Mouse (Mus musculus): Measurements from ENCODE around the gene Pard6b. TPM values are rescaled to one million over a fixed set of nuclear protein-coding genes. Genes with fewer than 3 reads are reported as not detected.

Pard6b gene
- polyA plus RNA-seq, 1 experiment from 2014 or later, result 7.1 TPM

- no peaks in the 10 kb centered on the region for H3K36me3 ChIP-seq (ENCODE audit: control insufficient read depth, insufficient read depth, low read length)
- H3K4me2 ChIP-seq (replicated peaks; ENCODE audit: low read depth, low read length), result no peak overlapping the region
- no peak overlapping the region for H3K27ac ChIP-seq (ENCODE audit: low read depth, low read length)
- no peaks in the 10 kb centered on the region for H3K27me3 ChIP-seq (ENCODE audit: control insufficient read depth, insufficient read depth, low read length)
- no peak for ATAC-seq (ENCODE audit: low FRiP score)
- no peak overlapping the region for H3K4me3 ChIP-seq (ENCODE audit: low read depth, low read length)
- DNase-seq (ENCODE audit: low spot score), result no peak
- no peaks in the 10 kb centered on the region for H3K9me3 ChIP-seq (ENCODE audit: control insufficient read depth, low read length)
- WGBS, result 13% methylated on average over 10 of the region's 12 CpGs
- H3K4me1 ChIP-seq (replicated peaks; ENCODE audit: control insufficient read depth, insufficient read depth, low read length), result no peaks in the 10 kb centered on the region
- H3K9ac ChIP-seq (ENCODE audit: low read depth, low read length), result no peak overlapping the region
These were observed 8.2 kb upstream of the Pard6b start for GRCm38 (mm10) chr2:168072436-168073131.

GRCm38 (mm10) chr2:168073722-168074121, 7.1 kb upstream of the Pard6b start:
- H3K9ac ChIP-seq (ENCODE audit: low read depth, low read length), result no peak overlapping the region
- H3K9me3 ChIP-seq (ENCODE audit: control insufficient read depth, low read length), result no peaks in the 10 kb centered on the region
- H3K27ac ChIP-seq (ENCODE audit: low read depth, low read length), result no peak overlapping the region
- no peaks in the 10 kb centered on the region for H3K27me3 ChIP-seq (ENCODE audit: control insufficient read depth, insufficient read depth, low read length)
- no peak for ATAC-seq (ENCODE audit: low FRiP score)
- no peak overlapping the region for H3K4me2 ChIP-seq (replicated peaks; ENCODE audit: low read depth, low read length)
- H3K36me3 ChIP-seq (ENCODE audit: control insufficient read depth, insufficient read depth, low read length), result no peaks in the 10 kb centered on the region
- H3K4me3 ChIP-seq (ENCODE audit: low read depth, low read length), result no peak overlapping the region
- WGBS, result 67% methylated on average over 5 of the region's 5 CpGs
- no peak for DNase-seq (ENCODE audit: low spot score)
- H3K4me1 ChIP-seq (replicated peaks; ENCODE audit: control insufficient read depth, insufficient read depth, low read length), result no peaks in the 10 kb centered on the region

GRCm38 (mm10) chr2:168074457-168074856, 6.3 kb upstream of the Pard6b start:
- H3K9ac ChIP-seq (ENCODE audit: low read depth, low read length), result no peak overlapping the region
- no peak overlapping the region for H3K4me3 ChIP-seq (ENCODE audit: low read depth, low read length)
- DNase-seq (ENCODE audit: low spot score) (no peak), ATAC-seq (ENCODE audit: low FRiP score) (no peak)
- no peak overlapping the region for H3K27ac ChIP-seq (ENCODE audit: low read depth, low read length)
- WGBS, result 65% methylated on average over 3 of the region's 3 CpGs
- no peaks in the 10 kb centered on the region for H3K9me3 ChIP-seq (ENCODE audit: control insufficient read depth, low read length)
- no peaks in the 10 kb centered on the region for H3K36me3 ChIP-seq (ENCODE audit: control insufficient read depth, insufficient read depth, low read length)
- H3K4me1 ChIP-seq (replicated peaks; ENCODE audit: control insufficient read depth, insufficient read depth, low read length), result no peaks in the 10 kb centered on the region
- H3K27me3 ChIP-seq (ENCODE audit: control insufficient read depth, insufficient read depth, low read length), result no peaks in the 10 kb centered on the region
- H3K4me2 ChIP-seq (replicated peaks; ENCODE audit: low read depth, low read length), result no peak overlapping the region

- H3K9me3 ChIP-seq (ENCODE audit: control insufficient read depth, low read length), result no peaks in the 10 kb centered on the region
- H3K27ac ChIP-seq (ENCODE audit: low read depth, low read length), result no peak overlapping the region
- H3K4me3 ChIP-seq (ENCODE audit: low read depth, low read length), result no peak overlapping the region
- DNase-seq (ENCODE audit: low spot score), result no peak
- ATAC-seq (ENCODE audit: low FRiP score), result no peak
- no peaks in the 10 kb centered on the region for H3K36me3 ChIP-seq (ENCODE audit: control insufficient read depth, insufficient read depth, low read length)
- no peak overlapping the region for H3K4me2 ChIP-seq (replicated peaks; ENCODE audit: low read depth, low read length)
- H3K27me3 ChIP-seq (ENCODE audit: control insufficient read depth, insufficient read depth, low read length), result peaks cover 3% of the 10 kb centered on the region; the same call in 1 of the 2 replicates
- H3K4me1 ChIP-seq (replicated peaks; ENCODE audit: control insufficient read depth, insufficient read depth, low read length), result peaks cover 5% of the 10 kb centered on the region; the same call in 1 of the 2 replicates
- no peak overlapping the region for H3K9ac ChIP-seq (ENCODE audit: low read depth, low read length)
- WGBS, result 82% methylated on average over 20 of the region's 20 CpGs
These were observed 3.8 kb upstream of the Pard6b start for GRCm38 (mm10) chr2:168076840-168077576.

- no peak overlapping the region for H3K27ac ChIP-seq (ENCODE audit: low read depth, low read length)
- no peaks in the 10 kb centered on the region for H3K9me3 ChIP-seq (ENCODE audit: control insufficient read depth, low read length)
- H3K36me3 ChIP-seq (ENCODE audit: control insufficient read depth, insufficient read depth, low read length), result no peaks in the 10 kb centered on the region
- no peak overlapping the region for H3K4me2 ChIP-seq (replicated peaks; ENCODE audit: low read depth, low read length)
- 55% methylated on average over 15 of the region's 15 CpGs for WGBS
- H3K27me3 ChIP-seq (ENCODE audit: control insufficient read depth, insufficient read depth, low read length), result peaks cover 9% of the 10 kb centered on the region
- peaks cover 6% of the 10 kb centered on the region for H3K4me1 ChIP-seq (replicated peaks; ENCODE audit: control insufficient read depth, insufficient read depth, low read length)
- no peak overlapping the region for H3K4me3 ChIP-seq (ENCODE audit: low read depth, low read length)
- DNase-seq (ENCODE audit: low spot score) (no peak), ATAC-seq (ENCODE audit: low FRiP score) (no peak)
- no peak overlapping the region for H3K9ac ChIP-seq (ENCODE audit: low read depth, low read length)
These were observed 2.5 kb upstream of the Pard6b start for GRCm38 (mm10) chr2:168078107-168078830.

- DNase-seq (ENCODE audit: low spot score), result peak; percentile 62
- under 1% methylated on average over 47 of the region's 49 CpGs for WGBS
These were observed 612 bp downstream of the Pard6b start for GRCm38 (mm10) chr2:168081299-168081932.

GRCm38 (mm10) chr2:168081933-168082306, 1.1 kb downstream of the Pard6b start:
- H3K27me3 ChIP-seq (ENCODE audit: control insufficient read depth, insufficient read depth, low read length), result peaks cover 9% of the 10 kb centered on the region
- no peaks in the 10 kb centered on the region for H3K36me3 ChIP-seq (ENCODE audit: control insufficient read depth, insufficient read depth, low read length)
- H3K9ac ChIP-seq (ENCODE audit: low read depth, low read length), result peak overlapping the region; percentile 35; the same call in 1 of the 2 replicates
- WGBS, result 5% methylated on average over 14 of the region's 14 CpGs
- H3K4me1 ChIP-seq (replicated peaks; ENCODE audit: control insufficient read depth, insufficient read depth, low read length), result peaks cover 6% of the 10 kb centered on the region
- DNase-seq (ENCODE audit: low spot score), result no peak
- H3K27ac ChIP-seq (ENCODE audit: low read depth, low read length), result no peak overlapping the region
- H3K4me3 ChIP-seq (ENCODE audit: low read depth, low read length), result peak overlapping the region; percentile 80
- no peak for ATAC-seq (ENCODE audit: low FRiP score)
- H3K9me3 ChIP-seq (ENCODE audit: control insufficient read depth, low read length), result no peaks in the 10 kb centered on the region
- peak overlapping the region; percentile 99 for H3K4me2 ChIP-seq (replicated peaks; ENCODE audit: low read depth, low read length)

More at GRCm38 (mm10) chr2:168081299-168081932, 612 bp downstream of the Pard6b start:
- no peak for ATAC-seq (ENCODE audit: low FRiP score)
- H3K27me3 ChIP-seq (ENCODE audit: control insufficient read depth, insufficient read depth, low read length), result peaks cover 9% of the 10 kb centered on the region
- no peaks in the 10 kb centered on the region for H3K36me3 ChIP-seq (ENCODE audit: control insufficient read depth, insufficient read depth, low read length)
- peak overlapping the region; percentile 99 for H3K4me2 ChIP-seq (replicated peaks; ENCODE audit: low read depth, low read length)
- H3K27ac ChIP-seq (ENCODE audit: low read depth, low read length), result no peak overlapping the region
- H3K9ac ChIP-seq (ENCODE audit: low read depth, low read length), result peak overlapping the region; percentile 72
- peak overlapping the region; percentile 80 for H3K4me3 ChIP-seq (ENCODE audit: low read depth, low read length)
- H3K9me3 ChIP-seq (ENCODE audit: control insufficient read depth, low read length), result no peaks in the 10 kb centered on the region
- peaks cover 6% of the 10 kb centered on the region for H3K4me1 ChIP-seq (replicated peaks; ENCODE audit: control insufficient read depth, insufficient read depth, low read length)

- H3K4me2 ChIP-seq (replicated peaks; ENCODE audit: low read depth, low read length), result no peak overlapping the region
- DNase-seq (ENCODE audit: low spot score) (no peak), ATAC-seq (ENCODE audit: low FRiP score) (no peak)
- peaks cover 9% of the 10 kb centered on the region for H3K27me3 ChIP-seq (ENCODE audit: control insufficient read depth, insufficient read depth, low read length)
- 77% methylated on average over 2 of the region's 2 CpGs for WGBS
- no peaks in the 10 kb centered on the region for H3K9me3 ChIP-seq (ENCODE audit: control insufficient read depth, low read length)
- H3K4me1 ChIP-seq (replicated peaks; ENCODE audit: control insufficient read depth, insufficient read depth, low read length), result peaks cover 6% of the 10 kb centered on the region
- H3K27ac ChIP-seq (ENCODE audit: low read depth, low read length), result no peak overlapping the region
- no peak overlapping the region for H3K9ac ChIP-seq (ENCODE audit: low read depth, low read length)
- no peaks in the 10 kb centered on the region for H3K36me3 ChIP-seq (ENCODE audit: control insufficient read depth, insufficient read depth, low read length)
- H3K4me3 ChIP-seq (ENCODE audit: low read depth, low read length), result no peak overlapping the region
These were observed 2.8 kb downstream of the Pard6b start for GRCm38 (mm10) chr2:168083593-168083992.
